In genomic region chr16:94017953-94018352, GRCm38 (mm10) we compare ENCODE assay signal across 16 mouse cellular contexts. TPM values are rescaled to one million over a fixed set of nuclear protein-coding genes. Genes with fewer than 3 reads are reported as not detected.
"Had no signal": no experiment of that assay in that cellular context is flagged by ENCODE, and none has a peak within 500 bp of the region (broad histone marks: within the 10 kb centered on the region; RNA-seq: fewer than 3 reads in every experiment).

No protein-coding gene starts in this region.

- H3K9me3 ChIP-seq: limb, embryonic 15.5 days; liver, embryonic 13.5 days; midbrain, embryonic 13.5 days; neural tube, embryonic 15.5 days had no signal

- ATAC-seq: midbrain, embryonic 13.5 days had no signal

- H3K4me2 ChIP-seq: limb, embryonic 15.5 days; liver, embryonic 13.5 days; midbrain, embryonic 13.5 days; neural tube, embryonic 15.5 days had no signal

- H3K27ac ChIP-seq: limb, embryonic 15.5 days; liver, embryonic 13.5 days; midbrain, embryonic 13.5 days; neural tube, embryonic 15.5 days; stomach, postnatal 0 days had no signal

- DNase-seq: kidney, postnatal 25 days; layer of hippocampus, adult 9-11 months; layer of hippocampus, postnatal 36 days; liver, embryonic 13.5 days; lung, adult 18-20 months; right cerebral cortex, adult 18-20 months; right cerebral cortex, postnatal 25 days; thymus, postnatal 14 days had no signal

- H3K9ac ChIP-seq: limb, embryonic 15.5 days; liver, embryonic 13.5 days; midbrain, embryonic 13.5 days; neural tube, embryonic 15.5 days had no signal

- H3K4me1 ChIP-seq: limb, embryonic 15.5 days; midbrain, embryonic 13.5 days; neural tube, embryonic 15.5 days had no signal

- H3K4me3 ChIP-seq: limb, embryonic 15.5 days; liver, embryonic 13.5 days; midbrain, embryonic 13.5 days; neural tube, embryonic 15.5 days had no signal

- H3K36me3 ChIP-seq: limb, embryonic 15.5 days; liver, embryonic 13.5 days; midbrain, embryonic 13.5 days; neural tube, embryonic 15.5 days had no signal

- H3K27me3 ChIP-seq: limb, embryonic 15.5 days; liver, embryonic 13.5 days; midbrain, embryonic 13.5 days; neural tube, embryonic 15.5 days had no signal

RNA-seq across cellular contexts. Expression of gene Cldn14, which starts 9.3 kb away (rescaled TPM):
- total RNA-seq: midbrain, postnatal 0 days had no signal
- polyA plus RNA-seq: kidney, embryonic 14.5 days; limb, embryonic 11.5 days; limb, embryonic 15.5 days; lung, embryonic 16.5 days; midbrain, embryonic 13.5 days; neural tube, embryonic 15.5 days had no signal
